Mouse (Mus musculus): Measurements from ENCODE around the gene Tbc1d9.

DNA sequence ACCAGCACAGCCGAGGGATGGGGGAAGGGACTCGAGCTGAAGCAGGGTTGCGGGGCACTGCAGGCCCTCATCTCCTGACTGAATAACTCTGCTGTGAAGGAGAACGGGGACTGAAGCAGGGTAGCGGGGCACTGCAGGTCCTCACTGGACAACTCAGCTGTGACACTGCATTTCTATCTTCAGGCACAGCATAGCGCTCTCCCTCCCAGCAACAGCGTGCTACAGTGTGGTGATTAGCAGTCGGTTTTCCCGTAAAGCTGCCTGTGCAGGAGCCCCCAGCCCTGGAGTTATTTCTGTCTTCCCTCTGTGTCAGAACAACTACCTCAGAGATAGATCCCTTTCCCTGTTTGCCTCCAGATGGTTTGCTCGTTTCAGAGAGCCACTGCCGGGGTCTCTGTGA, 109.3 kb downstream of the Tbc1d9 start:
- TF ChIP-seq GATA1 (IDR thresholded peaks at IDR 0.05; ENCODE audit: borderline replicate concordance, low read length), result no peak
- no peak for TF ChIP-seq FLI1 (IDR thresholded peaks at IDR 0.05; ENCODE audit: low read length)

All from megakaryocyte, embryonic 14.5 days (primary cell).